Mouse (Mus musculus): ENCODE results near the gene Txndc5.

Txndc5 gene

GRCm38 (mm10) chr13:38472636-38473035 is 56.0 kb downstream of the Txndc5 start:
- CTCF ChIA-PET: interaction anchor here (0.5 kb wide), 1 partner anchor 23 kb away, joined by 5 read pairs; no protein-coding TSS in a partner anchor

GRCm38 (mm10) chr13:38470882-38471281 is 57.7 kb downstream of the Txndc5 start:
- CTCF ChIA-PET: no interaction called here

GRCm38 (mm10) chr13:38463410-38463809 is 65.2 kb downstream of the Txndc5 start:
- CTCF ChIA-PET: no interaction called here

- CTCF ChIA-PET: interaction anchor here (0.5 kb wide), 1 partner anchor 298 kb away, joined by 4 read pairs; no protein-coding TSS in a partner anchor
Observed at GRCm38 (mm10) chr13:38451446-38451845, 77.2 kb downstream of the Txndc5 start.

Data from spleen, embryonic (tissue).